Mouse (Mus musculus) lung, postnatal 0 days (tissue): ENCODE data around the gene Bod1l. TPM values are rescaled to one million over a fixed set of nuclear protein-coding genes. Genes with fewer than 3 reads are reported as not detected.

Source experiments
- ATAC-seq: fragments of 200-750 bp; cut with Nextera tagmentation; 2 replicates; pipeline ENCODE4 v1.8.0; 2017; ENCODE audit warnings: moderate library complexity
- DNase-seq: peaks from one replicate; pipeline ENCODE4 v3.0.0-alpha.2; 2016; ENCODE audit warnings: low spot score
- H3K27ac ChIP-seq: fragments of 300-500 bp; sonication (generic); 2 replicates; pipeline ENCODE4 v1.5.1; 2014; ENCODE audit warnings: antibody characterized with exemption, mild to moderate bottlenecking, low read length, mixed read lengths
- H3K27me3 ChIP-seq: fragments of 300-500 bp; sonication (generic); replicated peaks from 2 replicates; pipeline ENCODE4 v1.6.1; 2014; ENCODE audit warnings: low read length, mixed read lengths; ENCODE audit not compliant: insufficient read depth
- H3K36me3 ChIP-seq: fragments of 300-500 bp; sonication (generic); 2 replicates; pipeline ENCODE4 v1.6.1; 2014; ENCODE audit warnings: low read length, mixed read lengths; ENCODE audit not compliant: insufficient read depth
- H3K4me1 ChIP-seq: fragments of 300-500 bp; sonication (generic); 2 replicates; pipeline ENCODE4 v1.6.1; 2014; ENCODE audit warnings: antibody characterized with exemption, low read depth, low read length, mixed read lengths; ENCODE audit not compliant: insufficient read depth
- H3K4me2 ChIP-seq: fragments of 300-500 bp; sonication (generic); replicated peaks from 2 replicates; pipeline ENCODE4 v1.6.1; 2014; ENCODE audit warnings: low read depth, mild to moderate bottlenecking, low read length, moderate library complexity, mixed read lengths
- H3K4me3 ChIP-seq: fragments of 300-500 bp; sonication (generic); 2 replicates; pipeline ENCODE4 v1.5.1; 2014; ENCODE audit warnings: low read depth, low read length
- H3K9ac ChIP-seq: fragments of 300-500 bp; sonication (generic); replicated peaks from 2 replicates; pipeline ENCODE4 v1.6.1; 2014; ENCODE audit warnings: low read depth, mild to moderate bottlenecking
- H3K9me3 ChIP-seq: fragments of 300-500 bp; sonication (generic); 2 replicates; pipeline ENCODE4 v1.6.1; 2016; ENCODE audit warnings: low read length, mixed read lengths
- CTCF ChIP-seq: IDR thresholded peaks from 2 replicates; pipeline ENCODE4 v1.5.1; 2016; ENCODE audit warnings: antibody characterized with exemption, mild to moderate bottlenecking
- EP300 ChIP-seq: IDR thresholded peaks from 2 replicates; pipeline ENCODE4 v1.6.1; 2016; ENCODE audit warnings: antibody characterized with exemption, mild to moderate bottlenecking, control low read depth
- WGBS: fragments of 180-500 bp; shearing (Covaris S2); extraction: QIAGEN DNeasy Blood & Tissue Kit; methylation state at CpG from one replicate; pipeline ENCODE4 v1.1.7; 2014; 5-methylcytosine and 5-hydroxymethylcytosine counted together
- polyA plus RNA-seq: library from polyadenylated mRNA; unstranded; fragments of >200 nt; fragmentation: Nextera tagmentation; extraction: Ambion mirVana; gene quantifications from 2 replicates; pipeline ENCODE4 v1.2.1, GENCODE M21; 2015

Bod1l gene
- polyA plus RNA-seq, 1 experiment from 2014 or later: 19.7 TPM

DNA sequence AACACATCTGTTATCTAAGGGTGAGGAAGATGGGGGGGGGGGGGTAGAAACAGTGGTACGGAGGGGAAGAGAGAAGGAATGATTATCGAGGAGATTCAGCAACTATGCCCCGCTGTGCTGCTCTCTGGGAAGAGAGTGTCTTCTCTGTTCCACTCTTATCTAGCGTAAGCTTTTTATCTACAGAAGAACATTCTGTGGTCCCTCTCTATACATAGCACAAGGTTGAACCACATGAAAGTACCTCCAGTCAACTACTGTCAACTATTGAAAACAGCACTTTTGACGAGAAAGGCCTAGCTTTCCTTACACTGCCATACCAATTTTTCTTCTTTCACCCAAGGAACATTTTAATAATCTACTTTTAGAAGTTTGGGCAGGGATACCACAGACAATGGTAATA, 2.4 kb downstream of the Bod1l start:
- no peak for ATAC-seq
- Histone ChIP-seq H3K27ac (no peak overlapping the region), H3K9ac (no peak overlapping the region), H3K9me3 (no peaks in the 10 kb centered on the region), H3K36me3 (peaks cover 3% of the 10 kb centered on the region; the same call in 1 of the 2 replicates), H3K4me1 (no peaks in the 10 kb centered on the region), H3K27me3 (no peaks in the 10 kb centered on the region), H3K4me2 (no peak overlapping the region), H3K4me3 (no peak overlapping the region)
- 94% methylated on average over 5 of the region's 5 CpGs for WGBS
- DNase-seq: no peak
- TF ChIP-seq CTCF: no peak
- TF ChIP-seq EP300: no peak

DNA sequence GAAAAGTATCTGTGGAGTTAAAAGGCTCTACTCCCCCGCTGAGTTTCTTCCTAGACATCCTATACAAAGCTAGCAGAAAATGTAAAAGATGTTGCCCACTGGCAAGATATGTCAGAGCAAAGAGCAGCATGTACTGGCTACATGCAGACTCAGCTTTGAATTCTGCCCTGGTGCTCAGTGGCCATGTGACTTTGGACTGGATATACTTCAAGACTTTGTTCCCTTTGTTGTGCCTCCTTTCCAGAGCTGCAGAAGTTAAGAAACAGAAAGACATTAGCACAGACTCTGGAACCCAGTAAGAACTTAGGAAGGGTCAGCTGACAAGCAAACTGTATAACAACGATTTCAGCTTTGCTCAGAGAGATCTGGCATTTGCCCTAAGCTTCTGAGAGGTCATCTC, 14.0 kb downstream of the Bod1l start:
- no peak overlapping the region for H3K27ac ChIP-seq
- ATAC-seq: no peak
- H3K4me3 ChIP-seq: no peak overlapping the region
- WGBS: 89% methylated on average over 2 of the region's 2 CpGs
- no peaks in the 10 kb centered on the region for H3K4me1 ChIP-seq
- no peaks in the 10 kb centered on the region for H3K27me3 ChIP-seq
- TF ChIP-seq CTCF (no peak), EP300 (no peak)
- H3K36me3 ChIP-seq: peaks cover 53% of the 10 kb centered on the region; the same call in 1 of the 2 replicates
- no peak overlapping the region for H3K9ac ChIP-seq
- H3K4me2 ChIP-seq: no peak overlapping the region
- H3K9me3 ChIP-seq: no peaks in the 10 kb centered on the region
- no peak for DNase-seq

DNA sequence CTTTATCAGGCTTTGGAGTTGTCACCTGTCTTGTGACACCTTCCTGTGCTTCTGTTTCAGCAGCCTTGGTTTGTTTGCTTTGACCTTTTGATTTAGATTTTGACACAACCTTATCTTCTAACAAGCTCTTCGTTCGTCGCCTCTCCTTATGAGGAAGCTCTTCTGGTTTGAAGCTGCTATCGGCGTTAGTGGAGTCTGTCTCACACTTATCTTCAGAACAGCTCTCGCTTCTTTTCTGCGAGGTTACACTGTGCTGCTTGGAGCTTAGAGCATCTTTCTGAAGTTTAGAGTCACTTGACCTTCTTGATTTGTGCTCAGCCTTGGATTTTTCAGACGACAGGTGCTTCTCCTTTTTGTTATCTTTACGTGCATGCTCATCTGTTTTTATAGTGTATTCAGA, 23.0 kb downstream of the Bod1l start:
- Histone ChIP-seq H3K36me3 (peaks cover 73% of the 10 kb centered on the region), H3K4me3 (no peak overlapping the region), H3K27ac (no peak overlapping the region), H3K4me1 (no peaks in the 10 kb centered on the region), H3K27me3 (no peaks in the 10 kb centered on the region), H3K9ac (no peak overlapping the region), H3K4me2 (no peak overlapping the region), H3K9me3 (no peaks in the 10 kb centered on the region)
- DNase-seq: no peak
- WGBS: 75% methylated on average over 9 of the region's 9 CpGs
- no peak for ATAC-seq
- TF ChIP-seq EP300: no peak

DNA sequence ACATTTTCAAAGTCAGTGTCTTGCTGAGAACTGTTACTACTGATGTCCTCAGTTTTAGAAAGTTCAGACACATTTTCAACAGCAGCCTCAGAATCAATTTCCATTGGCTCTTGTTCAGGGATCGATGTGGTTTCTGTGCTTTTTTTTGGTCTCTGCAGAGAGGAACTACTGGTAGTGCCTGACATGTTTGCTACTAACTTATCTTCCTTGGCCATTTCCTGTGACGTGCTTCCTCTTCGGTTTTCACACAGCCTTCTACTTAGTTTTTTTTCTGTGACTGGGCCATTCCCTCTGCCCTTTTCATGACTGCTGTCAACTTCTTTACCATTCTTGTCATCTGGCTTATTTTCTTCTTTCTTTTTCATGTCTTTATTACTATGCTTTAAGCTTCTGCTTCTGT, 23.6 kb downstream of the Bod1l start:
- peaks cover 70% of the 10 kb centered on the region for H3K36me3 ChIP-seq
- TF ChIP-seq EP300 (no peak), CTCF (no peak)
- DNase-seq (no peak), ATAC-seq (no peak)
- no peaks in the 10 kb centered on the region for H3K9me3 ChIP-seq
- no peaks in the 10 kb centered on the region for H3K4me1 ChIP-seq
- H3K4me3 ChIP-seq: no peak overlapping the region
- H3K9ac ChIP-seq: no peak overlapping the region
- no peaks in the 10 kb centered on the region for H3K27me3 ChIP-seq
- H3K27ac ChIP-seq: no peak overlapping the region
- WGBS: 72% methylated on average over 3 of the region's 3 CpGs
- no peak overlapping the region for H3K4me2 ChIP-seq

DNA sequence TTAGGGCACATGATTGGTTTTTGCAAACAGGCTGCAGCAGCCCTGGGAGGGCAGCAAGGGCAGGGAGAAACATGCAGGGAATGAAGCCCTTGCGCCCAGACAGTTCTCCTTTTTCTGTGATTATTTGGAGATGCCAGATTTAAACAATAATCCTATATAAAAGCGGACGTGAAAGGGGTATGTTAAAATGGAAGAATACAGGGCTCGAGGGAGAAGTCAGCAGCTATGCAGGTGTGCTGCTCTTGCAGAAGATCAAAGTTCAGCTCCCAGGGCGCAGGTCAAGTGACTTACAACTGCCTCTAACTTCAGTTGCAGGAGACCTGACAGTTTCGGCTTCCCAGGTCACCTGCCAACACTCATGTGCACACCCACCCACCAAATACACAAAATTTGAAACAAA, 31.6 kb downstream of the Bod1l start:
- Histone ChIP-seq H3K27me3 (no peaks in the 10 kb centered on the region), H3K4me2 (no peak overlapping the region), H3K4me3 (no peak overlapping the region), H3K27ac (no peak overlapping the region), H3K9me3 (no peaks in the 10 kb centered on the region), H3K4me1 (no peaks in the 10 kb centered on the region), H3K9ac (no peak overlapping the region), H3K36me3 (peaks cover 32% of the 10 kb centered on the region; the same call in 1 of the 2 replicates)
- DNase-seq (no peak), ATAC-seq (no peak)
- WGBS: 90% methylated on average over 6 of the region's 6 CpGs
- TF ChIP-seq CTCF: no peak
- TF ChIP-seq EP300: no peak

DNA sequence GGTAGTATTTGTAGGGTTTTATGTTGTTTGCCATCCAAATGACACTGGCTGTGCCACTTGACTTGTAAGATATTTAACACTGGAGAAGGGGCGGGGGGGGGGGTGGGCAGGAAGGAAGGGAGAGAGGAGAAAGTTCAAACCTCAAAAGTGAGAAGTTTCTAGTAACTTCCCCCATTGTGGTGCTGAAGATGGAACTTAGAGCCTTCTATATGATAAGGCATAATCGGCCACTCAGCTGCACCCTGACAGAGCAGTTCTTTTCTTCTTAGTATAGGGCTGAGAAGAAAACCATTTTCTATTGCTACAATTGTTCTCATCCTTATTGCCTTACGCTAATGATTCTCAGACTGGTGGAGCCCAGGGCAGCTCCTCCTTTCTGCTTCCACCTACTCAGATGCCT, 32.8 kb downstream of the Bod1l start:
- Histone ChIP-seq H3K4me2 (no peak overlapping the region), H3K27me3 (no peaks in the 10 kb centered on the region), H3K4me1 (no peaks in the 10 kb centered on the region), H3K36me3 (peaks cover 27% of the 10 kb centered on the region; the same call in 1 of the 2 replicates), H3K9ac (no peak overlapping the region), H3K27ac (no peak overlapping the region), H3K4me3 (no peak overlapping the region), H3K9me3 (no peaks in the 10 kb centered on the region)
- 81% methylated on average over 3 of the region's 3 CpGs for WGBS
- ATAC-seq (no peak), DNase-seq (no peak)
- no peak for TF ChIP-seq CTCF
- TF ChIP-seq EP300: no peak

DNA sequence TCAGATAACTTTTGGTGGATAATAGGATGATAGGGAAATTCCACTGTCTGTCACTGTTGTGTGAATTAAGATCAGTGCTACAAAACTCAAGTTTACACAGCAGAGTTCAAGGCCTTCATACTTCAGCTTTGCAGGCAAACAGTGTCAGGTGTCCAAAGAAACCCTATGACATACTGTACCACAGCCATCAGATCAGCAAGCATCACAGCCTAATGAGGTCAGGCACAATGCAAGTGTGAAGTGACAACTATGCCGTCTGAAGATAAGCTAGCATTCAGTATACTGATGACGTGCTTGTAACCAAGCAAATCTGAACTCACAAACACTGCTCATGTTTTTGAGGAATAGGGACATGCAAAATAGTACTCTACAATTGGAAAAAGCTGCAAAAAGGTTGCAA, 36.7 kb downstream of the Bod1l start:
- DNase-seq: no peak
- Histone ChIP-seq H3K27ac (no peak overlapping the region), H3K4me1 (no peaks in the 10 kb centered on the region), H3K9ac (no peak overlapping the region), H3K4me2 (no peak overlapping the region), H3K4me3 (no peak overlapping the region), H3K27me3 (no peaks in the 10 kb centered on the region), H3K9me3 (no peaks in the 10 kb centered on the region), H3K36me3 (peaks cover 21% of the 10 kb centered on the region; the same call in 1 of the 2 replicates)
- ATAC-seq: no peak
- WGBS: 77% methylated on average over 2 of the region's 2 CpGs
- no peak for TF ChIP-seq EP300
- no peak for TF ChIP-seq CTCF
